Mouse (Mus musculus) brain, embryonic 14.5 days (tissue): ENCODE measurements at regions not wholly inside any gene's neighbourhood (a gene's known extent, or its start where the extent isn't known, plus 50 kb on each side); places are given as distances from the start of the nearest gene placed in this dataset.

Experiments
- CTCF ChIP-seq: fragments of 200-500 bp; IDR thresholded peaks from 2 replicates; pipeline ENCODE4 v1.5.1; 2012; ENCODE audit warnings: inconsistent platforms, mild to moderate bottlenecking, moderate library complexity, borderline replicate concordance; ENCODE audit not compliant: insufficient read depth, insufficient read length; ENCODE audit errors: extremely low read depth
- POLR2A ChIP-seq: fragments of 200-500 bp; IDR thresholded peaks from 2 replicates; pipeline ENCODE4 v1.6.1; 2012; ENCODE audit warnings: mild to moderate bottlenecking, inconsistent platforms, borderline replicate concordance; ENCODE audit not compliant: poor library complexity, insufficient read depth, insufficient read length, severe bottlenecking; ENCODE audit errors: extremely low read depth

GRCm38 (mm10) chr5:119401915-119402314 is 268.6 kb upstream of the Tbx3 start:
- TF ChIP-seq CTCF (no peak), POLR2A (no peak)
